Mouse (Mus musculus): ENCODE measurements around the gene Dlgap1. TPM values are rescaled to one million over a fixed set of nuclear protein-coding genes. Genes with fewer than 3 reads are reported as not detected.

The Dlgap1 gene
- polyA plus RNA-seq, 1 experiment from 2014 or later = 1.6 TPM

DNA sequence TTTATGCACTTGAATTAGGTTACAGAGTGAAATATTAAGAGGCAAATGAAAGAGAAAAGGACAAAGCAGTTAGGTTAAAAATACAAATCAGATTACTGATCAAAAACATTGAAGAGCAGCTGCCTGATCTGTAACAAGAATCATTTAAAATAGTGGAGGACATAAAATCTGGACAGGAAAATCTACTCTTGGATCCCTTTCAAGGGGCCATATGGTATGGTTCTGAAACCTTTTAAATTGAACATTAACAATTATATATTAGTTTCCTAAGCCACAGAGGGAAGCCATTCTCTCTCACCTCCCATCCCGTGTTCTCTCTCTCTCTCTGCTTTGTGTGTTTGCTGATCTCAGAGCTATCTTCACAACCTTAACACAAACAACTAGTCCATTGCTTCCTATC is 625.4 kb downstream of the Dlgap1 start:
- H3K4me2 ChIP-seq = no peak overlapping the region
- no peak overlapping the region for H3K27ac ChIP-seq (ENCODE audit: low read depth, low read length)
- no peaks in the 10 kb centered on the region for H3K27me3 ChIP-seq (replicated peaks; ENCODE audit: control insufficient read depth, insufficient read depth, low read length)
- H3K36me3 ChIP-seq (ENCODE audit: control insufficient read depth, insufficient read depth, low read length) = no peaks in the 10 kb centered on the region
- no peak overlapping the region for H3K4me3 ChIP-seq (ENCODE audit: low read depth, low read length)
- H3K9ac ChIP-seq (ENCODE audit: low read depth, low read length) = no peak overlapping the region
- DNase-seq (ENCODE audit: low spot score) = no peak
- no peaks in the 10 kb centered on the region for H3K4me1 ChIP-seq (replicated peaks; ENCODE audit: control insufficient read depth, insufficient read depth, low read length)
- ATAC-seq (replicated peaks; ENCODE audit: low FRiP score) = no peak
- WGBS = 60% methylated on average over 1 of the region's 1 CpGs
- no peaks in the 10 kb centered on the region for H3K9me3 ChIP-seq (ENCODE audit: control insufficient read depth, low read length)

DNA sequence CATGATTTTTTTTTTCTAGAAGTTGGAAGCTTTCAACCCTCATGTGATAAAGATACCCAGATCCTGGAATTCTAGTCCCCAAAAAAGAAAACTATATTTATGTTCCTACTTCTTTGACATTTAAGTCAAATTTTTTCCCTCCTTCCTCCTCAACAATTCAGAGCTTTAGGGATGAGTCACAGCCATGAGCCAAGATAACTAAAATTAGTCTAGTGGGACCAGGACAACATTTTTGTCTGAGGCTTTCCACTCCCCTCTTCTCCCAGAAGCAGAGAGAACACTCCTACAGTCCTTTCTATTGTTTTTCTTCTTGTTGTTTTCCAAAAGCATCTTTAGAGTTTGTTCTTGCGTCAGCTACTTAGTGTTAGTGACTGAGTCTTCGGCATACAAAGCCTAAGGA is 627.5 kb downstream of the Dlgap1 start:
- no peaks in the 10 kb centered on the region for H3K27me3 ChIP-seq (replicated peaks; ENCODE audit: control insufficient read depth, insufficient read depth, low read length)
- H3K9me3 ChIP-seq (ENCODE audit: control insufficient read depth, low read length) = no peaks in the 10 kb centered on the region
- H3K9ac ChIP-seq (ENCODE audit: low read depth, low read length) = no peak overlapping the region
- H3K36me3 ChIP-seq (ENCODE audit: control insufficient read depth, insufficient read depth, low read length) = no peaks in the 10 kb centered on the region
- 83% methylated on average over 2 of the region's 2 CpGs for WGBS
- H3K4me3 ChIP-seq (ENCODE audit: low read depth, low read length) = no peak overlapping the region
- H3K4me2 ChIP-seq = no peak overlapping the region
- ATAC-seq (replicated peaks; ENCODE audit: low FRiP score) (no peak), DNase-seq (ENCODE audit: low spot score) (no peak)
- H3K4me1 ChIP-seq (replicated peaks; ENCODE audit: control insufficient read depth, insufficient read depth, low read length) = no peaks in the 10 kb centered on the region
- no peak overlapping the region for H3K27ac ChIP-seq (ENCODE audit: low read depth, low read length)

DNA sequence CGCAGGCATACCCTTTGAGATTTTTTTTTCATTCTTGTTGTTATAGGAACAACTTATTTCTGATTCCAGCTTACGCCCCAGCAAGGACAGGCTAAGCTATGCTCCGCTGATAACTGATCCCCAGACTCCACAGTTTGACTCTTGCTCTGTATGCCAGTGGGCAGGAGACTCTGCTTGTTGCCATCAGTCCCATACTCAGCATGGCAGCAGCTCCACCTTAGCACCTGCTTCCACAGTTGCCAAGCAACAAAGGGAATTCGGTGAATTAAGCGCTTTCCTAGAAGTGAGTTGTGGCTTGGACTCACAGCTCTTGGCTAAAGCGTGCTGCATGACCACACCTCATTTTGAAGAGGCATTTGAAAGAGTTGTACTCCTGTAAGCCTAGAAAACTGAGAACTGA is 631.6 kb downstream of the Dlgap1 start:
- Histone ChIP-seq H3K4me2 (no peak overlapping the region), H3K36me3 (ENCODE audit: control insufficient read depth, insufficient read depth, low read length) (no peaks in the 10 kb centered on the region), H3K4me3 (ENCODE audit: low read depth, low read length) (no peak overlapping the region), H3K27ac (ENCODE audit: low read depth, low read length) (no peak overlapping the region), H3K9me3 (ENCODE audit: control insufficient read depth, low read length) (no peaks in the 10 kb centered on the region), H3K9ac (ENCODE audit: low read depth, low read length) (no peak overlapping the region), H3K27me3 (replicated peaks; ENCODE audit: control insufficient read depth, insufficient read depth, low read length) (no peaks in the 10 kb centered on the region), H3K4me1 (replicated peaks; ENCODE audit: control insufficient read depth, insufficient read depth, low read length) (no peaks in the 10 kb centered on the region)
- ATAC-seq (replicated peaks; ENCODE audit: low FRiP score) = no peak
- no peak for DNase-seq (ENCODE audit: low spot score)
- 72% methylated on average over 6 of the region's 6 CpGs for WGBS

DNA sequence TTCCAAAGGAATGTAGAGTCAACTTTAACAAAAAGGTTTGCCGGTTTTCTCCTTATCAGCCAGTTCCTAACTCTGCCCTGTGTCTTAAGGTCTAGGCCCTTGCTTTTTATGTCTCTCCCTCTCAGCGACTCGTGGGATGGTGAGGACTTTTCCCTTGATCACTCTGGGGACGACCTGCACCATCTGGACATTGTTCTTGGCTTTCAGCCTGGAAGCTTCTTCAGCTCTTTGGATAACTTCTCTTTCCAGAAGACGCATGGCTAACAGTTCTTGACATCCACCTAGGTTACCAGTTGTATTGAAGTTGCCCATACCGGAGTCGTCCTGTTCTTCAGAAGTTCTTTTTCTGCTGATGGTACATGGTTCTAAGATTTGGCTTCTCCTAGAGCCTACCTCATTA is 633.2 kb downstream of the Dlgap1 start:
- Histone ChIP-seq H3K4me3 (ENCODE audit: low read depth, low read length) (no peak overlapping the region), H3K27me3 (replicated peaks; ENCODE audit: control insufficient read depth, insufficient read depth, low read length) (no peaks in the 10 kb centered on the region), H3K27ac (ENCODE audit: low read depth, low read length) (no peak overlapping the region), H3K36me3 (ENCODE audit: control insufficient read depth, insufficient read depth, low read length) (no peaks in the 10 kb centered on the region), H3K9ac (ENCODE audit: low read depth, low read length) (no peak overlapping the region), H3K4me2 (no peak overlapping the region), H3K9me3 (ENCODE audit: control insufficient read depth, low read length) (no peaks in the 10 kb centered on the region), H3K4me1 (replicated peaks; ENCODE audit: control insufficient read depth, insufficient read depth, low read length) (no peaks in the 10 kb centered on the region)
- 76% methylated on average over 7 of the region's 7 CpGs for WGBS
- DNase-seq (ENCODE audit: low spot score) (no peak), ATAC-seq (replicated peaks; ENCODE audit: low FRiP score) (no peak)

DNA sequence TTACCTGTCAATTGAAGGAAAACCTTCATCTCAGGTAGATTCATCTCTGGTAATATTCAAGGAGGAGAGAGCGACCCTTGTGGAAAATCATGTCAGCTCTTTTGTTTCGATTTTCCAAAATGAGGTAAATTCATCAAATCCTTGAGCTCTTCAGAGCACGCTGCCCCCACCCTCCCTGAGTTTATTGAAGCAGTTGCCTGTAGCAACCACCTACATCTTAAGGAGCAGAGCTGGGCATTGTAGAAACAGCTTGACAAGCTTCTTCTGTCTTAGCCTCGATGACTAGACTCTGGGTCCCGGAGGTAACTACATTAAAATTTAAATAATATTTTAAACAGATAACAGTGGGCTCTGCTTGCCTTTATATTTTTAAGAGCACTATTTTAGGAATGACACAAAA is 636.8 kb downstream of the Dlgap1 start:
- Histone ChIP-seq H3K4me3 (ENCODE audit: low read depth, low read length) (no peak overlapping the region), H3K9ac (ENCODE audit: low read depth, low read length) (no peak overlapping the region), H3K4me2 (no peak overlapping the region), H3K4me1 (replicated peaks; ENCODE audit: control insufficient read depth, insufficient read depth, low read length) (no peaks in the 10 kb centered on the region), H3K27ac (ENCODE audit: low read depth, low read length) (no peak overlapping the region), H3K9me3 (ENCODE audit: control insufficient read depth, low read length) (no peaks in the 10 kb centered on the region), H3K36me3 (ENCODE audit: control insufficient read depth, insufficient read depth, low read length) (no peaks in the 10 kb centered on the region), H3K27me3 (replicated peaks; ENCODE audit: control insufficient read depth, insufficient read depth, low read length) (no peaks in the 10 kb centered on the region)
- ATAC-seq (replicated peaks; ENCODE audit: low FRiP score) (no peak), DNase-seq (ENCODE audit: low spot score) (no peak)
- 79% methylated on average over 5 of the region's 5 CpGs for WGBS

DNA sequence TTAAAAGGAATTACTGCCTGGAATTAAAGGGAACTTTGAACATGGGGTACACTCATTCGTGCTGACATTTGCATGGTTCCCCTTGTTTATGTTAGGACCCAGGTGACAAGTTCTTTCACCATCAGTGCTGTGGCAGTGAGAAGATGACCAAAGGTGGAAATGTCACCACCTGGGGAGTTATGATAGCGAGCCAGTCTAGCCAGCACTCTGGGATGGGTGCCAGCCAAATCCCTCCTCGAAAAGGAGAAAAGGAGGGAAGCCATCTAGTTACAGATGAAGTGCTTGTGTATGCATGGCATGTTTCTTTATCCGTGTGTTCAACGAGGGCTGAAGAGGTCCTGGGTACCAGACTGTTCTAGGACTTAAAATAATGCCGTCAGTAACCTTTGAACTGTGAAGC is 643.3 kb downstream of the Dlgap1 start:
- H3K9me3 ChIP-seq (ENCODE audit: control insufficient read depth, low read length) = no peaks in the 10 kb centered on the region
- no peak overlapping the region for H3K4me2 ChIP-seq
- no peaks in the 10 kb centered on the region for H3K36me3 ChIP-seq (ENCODE audit: control insufficient read depth, insufficient read depth, low read length)
- H3K27me3 ChIP-seq (replicated peaks; ENCODE audit: control insufficient read depth, insufficient read depth, low read length) = no peaks in the 10 kb centered on the region
- no peak overlapping the region for H3K9ac ChIP-seq (ENCODE audit: low read depth, low read length)
- no peak for ATAC-seq (replicated peaks; ENCODE audit: low FRiP score)
- WGBS = 68% methylated on average over 6 of the region's 6 CpGs
- no peak overlapping the region for H3K4me3 ChIP-seq (ENCODE audit: low read depth, low read length)
- DNase-seq (ENCODE audit: low spot score) = no peak
- no peak overlapping the region for H3K27ac ChIP-seq (ENCODE audit: low read depth, low read length)
- H3K4me1 ChIP-seq (replicated peaks; ENCODE audit: control insufficient read depth, insufficient read depth, low read length) = no peaks in the 10 kb centered on the region

DNA sequence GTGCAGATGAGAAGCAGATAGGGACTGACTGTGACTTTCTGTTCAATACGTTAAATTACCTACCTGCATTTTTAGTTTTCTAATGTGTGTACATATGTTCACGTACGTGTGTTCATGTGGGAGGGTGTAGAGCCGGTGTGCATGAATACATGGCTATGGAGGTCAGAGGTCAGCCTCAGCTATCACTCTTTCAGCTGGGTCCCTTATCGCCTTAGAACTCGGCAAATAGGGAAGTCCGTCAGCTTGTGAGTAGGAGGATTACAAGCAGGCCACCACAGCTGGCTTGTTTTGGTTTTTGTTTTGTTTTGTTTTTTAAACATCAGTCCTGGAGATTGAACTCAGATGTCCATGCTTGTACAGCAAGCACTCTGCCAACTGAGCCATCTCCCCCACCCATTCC is 645.0 kb downstream of the Dlgap1 start:
- Histone ChIP-seq H3K27me3 (replicated peaks; ENCODE audit: control insufficient read depth, insufficient read depth, low read length) (no peaks in the 10 kb centered on the region), H3K9me3 (ENCODE audit: control insufficient read depth, low read length) (no peaks in the 10 kb centered on the region), H3K4me2 (no peak overlapping the region), H3K9ac (ENCODE audit: low read depth, low read length) (no peak overlapping the region), H3K36me3 (ENCODE audit: control insufficient read depth, insufficient read depth, low read length) (no peaks in the 10 kb centered on the region), H3K27ac (ENCODE audit: low read depth, low read length) (no peak overlapping the region), H3K4me1 (replicated peaks; ENCODE audit: control insufficient read depth, insufficient read depth, low read length) (no peaks in the 10 kb centered on the region), H3K4me3 (ENCODE audit: low read depth, low read length) (no peak overlapping the region)
- WGBS = 74% methylated on average over 7 of the region's 7 CpGs
- DNase-seq (ENCODE audit: low spot score) (no peak), ATAC-seq (replicated peaks; ENCODE audit: low FRiP score) (no peak)

DNA sequence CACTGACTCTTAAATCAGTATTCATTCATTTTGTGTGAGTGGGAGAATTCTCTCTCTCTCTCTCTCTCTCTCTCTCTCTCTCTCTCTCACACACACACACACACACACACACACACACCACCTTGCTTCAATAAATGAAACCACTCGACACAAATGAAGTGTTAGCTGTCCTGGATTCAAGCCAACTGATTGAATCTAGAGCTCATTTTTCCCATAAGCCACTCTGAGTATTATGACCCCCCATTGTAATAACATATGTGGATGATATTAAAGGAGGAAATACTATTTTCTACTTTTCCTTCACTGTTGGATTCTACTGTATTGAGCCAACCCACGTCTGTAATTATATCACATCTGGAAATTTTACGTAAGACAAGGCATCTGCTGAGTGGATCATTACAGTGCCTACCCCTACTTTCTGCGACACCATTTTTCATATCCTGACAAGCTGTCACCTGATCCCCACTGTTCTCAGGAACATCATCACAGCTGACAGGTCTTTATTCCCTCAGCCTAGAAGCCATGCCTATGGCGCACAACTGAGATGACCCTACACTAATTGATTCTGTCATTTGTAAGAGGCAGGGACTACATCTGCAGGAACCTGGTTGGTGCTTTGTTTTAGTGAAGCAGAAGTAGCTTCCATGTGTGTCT is 645.7 kb downstream of the Dlgap1 start:
- H3K9me3 ChIP-seq (ENCODE audit: control insufficient read depth, low read length) = no peaks in the 10 kb centered on the region
- DNase-seq (ENCODE audit: low spot score) = no peak
- no peak overlapping the region for H3K9ac ChIP-seq (ENCODE audit: low read depth, low read length)
- H3K4me1 ChIP-seq (replicated peaks; ENCODE audit: control insufficient read depth, insufficient read depth, low read length) = no peaks in the 10 kb centered on the region
- no peak overlapping the region for H3K27ac ChIP-seq (ENCODE audit: low read depth, low read length)
- no peaks in the 10 kb centered on the region for H3K27me3 ChIP-seq (replicated peaks; ENCODE audit: control insufficient read depth, insufficient read depth, low read length)
- H3K4me2 ChIP-seq = no peak overlapping the region
- H3K36me3 ChIP-seq (ENCODE audit: control insufficient read depth, insufficient read depth, low read length) = no peaks in the 10 kb centered on the region
- 86% methylated on average over 5 of the region's 5 CpGs for WGBS
- no peak for ATAC-seq (replicated peaks; ENCODE audit: low FRiP score)
- no peak overlapping the region for H3K4me3 ChIP-seq (ENCODE audit: low read depth, low read length)

DNA sequence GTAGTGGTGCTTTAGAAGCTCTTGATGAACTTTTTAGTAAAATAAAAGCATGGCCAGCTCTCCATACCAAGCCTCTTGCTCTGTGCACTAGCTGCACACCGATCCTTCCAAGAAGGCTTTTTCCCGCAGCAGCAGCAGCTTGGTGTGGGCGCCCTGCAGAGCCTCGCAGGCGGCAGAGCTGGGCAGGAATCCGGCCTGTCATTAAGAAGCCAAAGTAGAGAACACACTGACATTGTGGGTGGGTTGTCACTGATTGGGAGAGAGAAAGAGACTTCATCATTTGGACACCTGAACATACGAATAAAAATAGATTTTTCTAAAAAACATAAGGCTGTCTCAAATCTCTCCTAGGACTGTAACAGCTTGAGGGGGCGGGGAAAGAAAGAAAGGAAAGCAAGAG is 653.6 kb downstream of the Dlgap1 start:
- ATAC-seq (replicated peaks; ENCODE audit: low FRiP score) = no peak
- H3K4me3 ChIP-seq (ENCODE audit: low read depth, low read length) = no peak overlapping the region
- no peak overlapping the region for H3K4me2 ChIP-seq
- WGBS = 81% methylated on average over 8 of the region's 8 CpGs
- H3K27ac ChIP-seq (ENCODE audit: low read depth, low read length) = no peak overlapping the region
- H3K27me3 ChIP-seq (replicated peaks; ENCODE audit: control insufficient read depth, insufficient read depth, low read length) = no peaks in the 10 kb centered on the region
- H3K4me1 ChIP-seq (replicated peaks; ENCODE audit: control insufficient read depth, insufficient read depth, low read length) = no peaks in the 10 kb centered on the region
- H3K9me3 ChIP-seq (ENCODE audit: control insufficient read depth, low read length) = peaks cover 4% of the 10 kb centered on the region; the same call in 1 of the 2 replicates
- no peak for DNase-seq (ENCODE audit: low spot score)
- no peak overlapping the region for H3K9ac ChIP-seq (ENCODE audit: low read depth, low read length)
- H3K36me3 ChIP-seq (ENCODE audit: control insufficient read depth, insufficient read depth, low read length) = no peaks in the 10 kb centered on the region
